Mouse (Mus musculus): ENCODE data around the gene Fbxo28.

DNA sequence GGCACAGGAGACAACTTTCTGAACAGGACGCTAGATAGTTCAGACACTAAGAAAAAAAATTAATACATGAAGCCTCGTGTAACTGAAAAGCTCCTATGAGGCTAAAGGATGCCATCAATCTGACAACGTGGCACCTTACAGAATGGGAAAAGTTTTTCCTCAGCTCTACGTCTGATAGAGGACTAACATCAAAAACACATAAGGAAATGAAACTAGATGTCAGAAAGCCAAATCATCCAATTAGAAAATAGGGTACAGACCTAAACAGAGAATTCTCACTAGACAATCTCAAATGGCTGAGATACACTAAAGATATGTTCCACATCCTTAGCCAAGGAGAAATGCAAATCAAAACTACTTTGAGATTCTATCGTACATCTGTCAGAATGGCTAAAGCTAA is 32.0 kb downstream of the Fbxo28 start:
- TF ChIP-seq CTCF (IDR thresholded peaks at IDR 0.05; ENCODE audit: borderline replicate concordance, extremely low read depth, insufficient read depth, insufficient read length) (no peak), POLR2A (IDR thresholded peaks at IDR 0.05; ENCODE audit: borderline replicate concordance, extremely low read depth, insufficient read depth, insufficient read length, poor library complexity, severe bottlenecking) (no peak)

Data from brain, embryonic 14.5 days (tissue).